Comparison of ENCODE assay signal across 7 mouse cellular contexts in the genomic region with DNA sequence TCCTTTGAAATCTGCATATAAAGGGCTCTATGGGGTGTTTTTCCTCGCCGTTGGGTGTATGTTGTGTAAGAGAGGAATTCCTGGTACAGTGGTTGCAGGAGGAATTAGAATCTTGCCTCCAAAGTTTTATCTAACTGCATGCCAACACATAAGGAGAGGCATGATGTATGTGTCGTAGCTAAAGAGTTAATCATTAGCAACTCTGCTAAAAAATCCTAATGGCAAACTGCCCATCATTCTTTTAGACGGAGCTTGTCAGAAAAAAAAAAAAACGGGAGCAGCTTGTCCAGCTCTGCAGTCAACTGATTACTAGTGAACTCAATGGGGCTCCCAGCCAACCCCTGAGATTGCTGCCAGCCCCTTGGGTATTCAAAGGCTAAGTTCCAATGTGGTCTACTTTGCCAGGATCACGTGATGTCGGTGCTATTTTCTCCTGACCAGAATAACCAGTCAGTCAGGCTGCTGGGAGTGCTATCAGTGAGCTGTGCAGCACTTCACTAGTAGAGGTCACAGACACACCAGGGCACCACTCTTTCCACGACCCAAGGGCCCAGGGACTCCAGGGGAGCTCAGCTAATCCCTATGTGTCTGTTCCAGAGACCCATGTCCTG.
DNase-seq lines count a peak whose midpoint lies in the region; ATAC-seq lines count a peak whose summit lies in the region.

No protein-coding gene starts in this region.

- 10% methylated on average over 8 of the region's 8 CpGs for WGBS in neural tube, embryonic 14.5 days

- no peaks in the 10 kb centered on the region for H3K36me3 ChIP-seq in neural tube, embryonic 14.5 days (ENCODE audit: control insufficient read depth, insufficient read depth, low read length)

- ATAC-seq in neural tube, embryonic 14.5 days (ENCODE audit: low read depth): peak; percentile 73; the same call in 1 of the 2 replicates

- DNase-seq in adrenal gland, postnatal 10 days: peak; percentile 86
- peak; percentile 89 to 92 for DNase-seq in cerebellum, postnatal 36 days
- peak; percentile 50 to 80 for DNase-seq in gastrocnemius, postnatal 4 days (ENCODE audit: low spot score in 2 of 2)
- peak; percentile 97 for DNase-seq in kidney, adult 11 months
- DNase-seq in left cerebral cortex, postnatal 14 days (ENCODE audit: low spot score in 2 of 2): peak; percentile 63 to 70
- no peak for DNase-seq in spleen, postnatal 10 days (ENCODE audit: low spot score in 2 of 2)

- intact Hi-C loops in left cerebral cortex, postnatal 14 days (cut with DNase I): no loop called here

- no peak overlapping the region for H3K4me3 ChIP-seq in neural tube, embryonic 14.5 days (ENCODE audit: low read depth, low read length)

- no peak overlapping the region for H3K4me2 ChIP-seq in neural tube, embryonic 14.5 days (ENCODE audit: low read depth, low read length)

- H3K9ac ChIP-seq in neural tube, embryonic 14.5 days (replicated peaks; ENCODE audit: low read depth, low read length): no peak overlapping the region

- H3K27ac ChIP-seq in neural tube, embryonic 14.5 days (ENCODE audit: low read depth, low read length): peak overlapping the region; percentile 55; the same call in 1 of the 2 replicates

- H3K4me1 ChIP-seq in neural tube, embryonic 14.5 days (ENCODE audit: control insufficient read depth, insufficient read depth, low read length): peaks cover 13% of the 10 kb centered on the region

- no peaks in the 10 kb centered on the region for H3K27me3 ChIP-seq in neural tube, embryonic 14.5 days (ENCODE audit: control insufficient read depth, insufficient read depth, low read length)

- H3K9me3 ChIP-seq in neural tube, embryonic 14.5 days (ENCODE audit: control insufficient read depth, low read length): no peaks in the 10 kb centered on the region

Comparison
In these comparisons a context has a peak if more than half of its experiments do, and no peak if none do; other contexts are left out.
1. DNase-seq: peak in adrenal gland, postnatal 10 days (single experiment), cerebellum, postnatal 36 days (2 of 2), gastrocnemius, postnatal 4 days (2 of 2), kidney, adult 11 months (single experiment) and left cerebral cortex, postnatal 14 days (2 of 2); none in spleen, postnatal 10 days (0 of 2).